Mouse (Mus musculus) embryonic facial prominence, embryonic 11.5 days (tissue): ENCODE results near the gene 1500011B03Rik. TPM values are rescaled to one million over a fixed set of nuclear protein-coding genes. Genes with fewer than 3 reads are reported as not detected.

Experiments used
- ATAC-seq: fragments of 200-750 bp; cut with Nextera tagmentation; replicated peaks from 2 replicates; pipeline ENCODE4 v1.8.0; 2017; ENCODE audit warnings: low read depth; ENCODE audit not compliant: insufficient number of reproducible peaks, low FRiP score, low TSS enrichment
- DNase-seq: peaks from one replicate; pipeline ENCODE4 v3.0.0-alpha.2; 2015; ENCODE audit warnings: low spot score
- H3K27ac ChIP-seq: fragments of 300-500 bp; sonication (generic); replicated peaks from 2 replicates; pipeline ENCODE4 v1.5.1; 2014; ENCODE audit warnings: mild to moderate bottlenecking, low read depth, low read length, control low read depth
- H3K27me3 ChIP-seq: fragments of 300-500 bp; sonication (generic); 2 replicates; pipeline ENCODE4 v1.6.1; 2014; ENCODE audit warnings: mild to moderate bottlenecking, low read length, moderate library complexity, mixed read lengths; ENCODE audit not compliant: control insufficient read depth, insufficient read depth
- H3K36me3 ChIP-seq: fragments of 300-500 bp; sonication (generic); replicated peaks from 2 replicates; pipeline ENCODE4 v1.6.1; 2014; ENCODE audit warnings: low read depth, mild to moderate bottlenecking, low read length, moderate library complexity, mixed read lengths; ENCODE audit not compliant: control insufficient read depth, insufficient read depth
- H3K4me1 ChIP-seq: fragments of 300-500 bp; sonication (generic); 2 replicates; pipeline ENCODE4 v1.6.1; 2014; ENCODE audit warnings: low read length, mixed read lengths; ENCODE audit not compliant: control insufficient read depth, insufficient read depth
- H3K4me2 ChIP-seq: fragments of 300-500 bp; sonication (generic); 2 replicates; pipeline ENCODE4 v1.6.1; 2014; ENCODE audit warnings: low read depth, mild to moderate bottlenecking, control low read depth, low read length, moderate library complexity
- H3K4me3 ChIP-seq: fragments of 300-500 bp; sonication (generic); 2 replicates; pipeline ENCODE4 v1.5.1; 2014; ENCODE audit warnings: low read depth, low read length, control low read depth
- H3K9ac ChIP-seq: fragments of 300-500 bp; sonication (generic); replicated peaks from 2 replicates; pipeline ENCODE4 v1.6.1; 2014; ENCODE audit warnings: mild to moderate bottlenecking, control low read depth, low read length
- H3K9me3 ChIP-seq: fragments of 300-500 bp; sonication (generic); replicated peaks from 2 replicates; pipeline ENCODE4 v1.6.1; 2016; ENCODE audit warnings: mild to moderate bottlenecking, low read length, inconsistent platforms, mixed read lengths; ENCODE audit not compliant: control insufficient read depth
- WGBS: fragments of 180-500 bp; shearing (Covaris S2); extraction: QIAGEN DNeasy Blood & Tissue Kit; methylation state at CpG from one replicate; pipeline ENCODE4 v1.1.7; 2014; 5-methylcytosine and 5-hydroxymethylcytosine counted together
- polyA plus RNA-seq: library from polyadenylated mRNA; unstranded; fragments of >200 nt; fragmentation: Nextera tagmentation; extraction: Ambion mirVana; gene quantifications from 2 replicates; pipeline ENCODE4 v1.2.1, GENCODE M21; 2014

The 1500011B03Rik gene
- polyA plus RNA-seq, 1 experiment from 2014 or later: 115 TPM

DNA sequence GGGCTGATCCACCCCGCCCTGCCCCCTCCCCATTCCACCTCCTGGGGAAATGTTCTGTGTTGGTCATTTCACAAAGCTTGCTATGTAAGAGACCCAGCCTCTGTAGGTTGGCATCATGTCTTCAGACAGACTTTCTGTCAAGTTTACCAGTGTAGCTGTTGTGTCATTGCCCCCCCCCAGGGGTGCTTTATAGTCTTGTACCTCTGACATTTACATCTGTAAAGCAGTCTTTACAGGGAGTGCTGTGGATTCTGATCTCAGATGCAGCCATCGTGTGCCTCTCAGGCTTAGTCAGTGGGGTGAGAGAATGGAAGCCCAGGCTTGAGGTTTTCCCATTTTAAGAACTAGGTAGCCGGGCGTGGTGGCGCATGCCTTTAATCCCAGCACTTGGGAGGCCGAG lies 21.4 kb downstream of the 1500011B03Rik start:
- Histone ChIP-seq H3K4me1 (no peaks in the 10 kb centered on the region), H3K9ac (no peak overlapping the region), H3K4me3 (no peak overlapping the region), H3K27me3 (no peaks in the 10 kb centered on the region), H3K27ac (no peak overlapping the region), H3K36me3 (peaks cover 2% of the 10 kb centered on the region; the same call in 1 of the 2 replicates), H3K9me3 (no peaks in the 10 kb centered on the region), H3K4me2 (no peak overlapping the region)
- no peak for DNase-seq
- ATAC-seq: no peak
- 82% methylated on average over 6 of the region's 6 CpGs for WGBS

DNA sequence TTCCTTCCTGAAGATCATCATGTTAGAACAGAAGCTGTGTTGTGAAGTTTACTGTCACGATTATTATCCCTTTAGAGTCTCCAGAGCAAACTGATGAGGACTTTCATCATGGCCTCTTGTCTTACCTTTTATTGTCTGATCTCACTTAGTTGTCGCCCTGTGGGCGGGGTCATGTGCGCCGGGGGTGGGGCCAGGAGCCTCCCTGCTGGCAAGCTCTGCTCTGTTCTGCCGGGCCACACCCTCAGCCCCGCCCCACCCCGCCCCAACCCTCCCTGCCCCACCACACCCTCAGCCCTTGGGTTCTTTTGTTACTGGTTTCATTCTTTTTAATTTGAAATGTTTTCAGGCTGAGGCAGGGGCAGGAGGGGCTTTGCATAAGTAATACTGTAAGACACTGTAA lies 22.2 kb downstream of the 1500011B03Rik start:
- no peak for ATAC-seq
- Histone ChIP-seq H3K4me1 (no peaks in the 10 kb centered on the region), H3K36me3 (peaks cover 2% of the 10 kb centered on the region; the same call in 1 of the 2 replicates), H3K27me3 (no peaks in the 10 kb centered on the region), H3K27ac (no peak overlapping the region), H3K4me2 (no peak overlapping the region), H3K9me3 (no peaks in the 10 kb centered on the region), H3K4me3 (no peak overlapping the region), H3K9ac (no peak overlapping the region)
- 21% methylated on average over 8 of the region's 8 CpGs for WGBS
- DNase-seq: peak; percentile 24

DNA sequence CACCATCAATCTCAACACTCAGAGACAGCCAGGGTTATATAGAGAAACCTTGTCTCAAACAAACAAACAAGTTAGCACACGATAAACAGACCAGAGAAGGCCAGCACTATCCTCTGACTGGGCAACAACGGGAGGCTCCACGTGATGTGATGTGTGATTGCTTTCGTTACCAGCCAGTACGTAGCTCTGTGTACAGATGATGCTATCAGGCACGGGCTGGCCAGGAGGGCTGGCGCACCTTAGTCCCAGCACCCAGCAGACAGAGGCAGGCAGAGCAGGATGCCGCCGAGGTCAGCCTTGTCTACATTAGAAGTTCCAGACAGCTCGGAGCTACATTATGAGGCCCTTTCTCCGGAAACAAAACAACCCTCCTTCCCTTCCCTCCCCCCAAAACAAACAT lies 23.4 kb downstream of the 1500011B03Rik start:
- WGBS: 83% methylated on average over 11 of the region's 11 CpGs
- Histone ChIP-seq H3K36me3 (peaks cover 2% of the 10 kb centered on the region; the same call in 1 of the 2 replicates), H3K9ac (no peak overlapping the region), H3K4me1 (no peaks in the 10 kb centered on the region), H3K9me3 (no peaks in the 10 kb centered on the region), H3K27me3 (no peaks in the 10 kb centered on the region), H3K4me2 (no peak overlapping the region), H3K27ac (no peak overlapping the region), H3K4me3 (no peak overlapping the region)
- no peak for ATAC-seq
- DNase-seq: no peak

DNA sequence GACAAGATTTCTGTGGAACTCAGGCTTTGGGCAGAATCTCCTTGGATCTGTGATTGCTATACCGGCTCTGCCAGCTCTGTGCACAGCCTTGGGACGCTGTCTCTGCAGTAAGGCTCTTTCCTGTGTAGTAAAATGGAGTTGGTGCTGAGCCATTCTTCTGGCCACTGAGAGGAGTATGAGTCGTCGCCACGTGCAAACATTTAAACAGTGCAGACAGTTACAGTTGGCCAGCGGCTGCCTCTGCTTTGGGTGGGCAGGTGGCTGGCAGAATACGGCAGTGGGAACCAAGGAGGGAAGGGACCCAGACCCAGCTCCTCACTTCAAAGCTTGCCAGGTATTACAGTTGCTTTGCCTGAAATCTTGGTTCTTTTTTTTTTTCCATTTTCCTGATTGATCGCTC lies 26.0 kb downstream of the 1500011B03Rik start:
- Histone ChIP-seq H3K4me2 (no peak overlapping the region), H3K9ac (no peak overlapping the region), H3K36me3 (no peaks in the 10 kb centered on the region; the same call in 1 of the 2 replicates), H3K4me1 (no peaks in the 10 kb centered on the region), H3K9me3 (no peaks in the 10 kb centered on the region), H3K27me3 (no peaks in the 10 kb centered on the region), H3K4me3 (no peak overlapping the region), H3K27ac (no peak overlapping the region)
- 88% methylated on average over 8 of the region's 8 CpGs for WGBS
- ATAC-seq (no peak), DNase-seq (no peak)

DNA sequence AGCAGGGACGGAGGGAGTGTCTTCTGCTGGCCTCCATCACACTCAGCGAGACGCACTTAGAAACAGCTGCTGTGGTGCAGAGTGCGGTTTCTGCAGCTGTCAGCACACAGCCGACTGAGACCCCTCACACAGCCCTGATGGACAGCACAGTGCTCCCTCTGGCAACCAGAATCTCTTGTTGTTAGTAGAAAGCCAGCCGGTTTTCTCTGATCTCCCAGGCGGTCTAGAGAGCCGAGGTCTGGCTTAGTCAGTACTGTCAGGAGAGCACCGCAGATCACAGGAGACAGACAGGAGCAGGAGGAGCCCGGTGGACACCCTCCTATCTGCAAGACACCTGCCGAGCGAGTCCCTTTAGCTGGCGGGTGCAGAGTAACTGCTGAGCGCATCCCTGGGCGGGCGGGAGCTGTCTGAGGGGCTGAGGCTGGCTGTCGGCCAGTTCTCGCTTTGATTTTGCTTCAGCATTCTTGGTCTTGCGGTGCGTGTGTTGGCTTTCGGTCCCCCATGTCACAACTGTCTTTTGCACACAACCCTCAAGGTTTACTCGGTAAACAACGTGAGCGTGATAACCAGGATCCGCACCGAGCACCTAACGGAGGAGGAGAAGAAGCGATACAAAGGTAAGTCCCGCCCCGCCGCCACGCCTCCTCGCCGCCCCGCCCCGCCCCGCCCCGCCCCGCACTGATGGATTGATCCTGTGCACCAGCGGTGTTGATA lies 26.8 kb downstream of the 1500011B03Rik start:
- 5% methylated on average over 40 of the region's 40 CpGs for WGBS
- no peak overlapping the region for H3K27ac ChIP-seq
- peak; percentile 52 for DNase-seq
- peak; percentile 60 for ATAC-seq
- peak overlapping the region; percentile 68 for H3K4me2 ChIP-seq
- H3K4me1 ChIP-seq: no peaks in the 10 kb centered on the region
- no peaks in the 10 kb centered on the region for H3K9me3 ChIP-seq
- peak overlapping the region; percentile 27 for H3K4me3 ChIP-seq
- H3K36me3 ChIP-seq: no peaks in the 10 kb centered on the region; the same call in 1 of the 2 replicates
- peak overlapping the region; percentile 5; the same call in 1 of the 2 replicates for H3K9ac ChIP-seq
- H3K27me3 ChIP-seq: no peaks in the 10 kb centered on the region

DNA sequence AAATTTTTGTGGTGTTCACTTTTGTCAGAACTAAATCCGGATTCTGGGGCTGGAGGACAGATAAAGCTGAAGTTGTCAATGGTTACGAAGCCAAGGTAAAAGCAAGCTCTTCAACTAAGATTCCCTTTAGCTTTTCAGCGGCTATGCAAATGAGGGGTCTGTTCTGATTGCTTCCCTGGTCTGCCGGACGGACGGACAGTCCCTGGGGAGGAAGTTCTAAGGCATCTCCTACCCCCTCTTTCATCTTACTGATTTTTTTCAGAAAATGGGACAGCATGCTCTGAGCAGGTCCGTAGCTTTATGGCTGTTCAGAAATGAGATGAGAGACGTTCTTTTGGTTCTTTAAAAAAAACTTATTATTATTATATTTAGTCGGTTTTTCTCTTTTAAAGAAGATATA lies 27.6 kb downstream of the 1500011B03Rik start:
- Histone ChIP-seq H3K36me3 (no peaks in the 10 kb centered on the region; the same call in 1 of the 2 replicates), H3K4me1 (no peaks in the 10 kb centered on the region), H3K27me3 (no peaks in the 10 kb centered on the region), H3K4me2 (no peak overlapping the region), H3K9me3 (no peaks in the 10 kb centered on the region), H3K27ac (no peak overlapping the region), H3K4me3 (no peak overlapping the region), H3K9ac (no peak overlapping the region)
- 69% methylated on average over 9 of the region's 9 CpGs for WGBS
- ATAC-seq (no peak), DNase-seq (no peak)

DNA sequence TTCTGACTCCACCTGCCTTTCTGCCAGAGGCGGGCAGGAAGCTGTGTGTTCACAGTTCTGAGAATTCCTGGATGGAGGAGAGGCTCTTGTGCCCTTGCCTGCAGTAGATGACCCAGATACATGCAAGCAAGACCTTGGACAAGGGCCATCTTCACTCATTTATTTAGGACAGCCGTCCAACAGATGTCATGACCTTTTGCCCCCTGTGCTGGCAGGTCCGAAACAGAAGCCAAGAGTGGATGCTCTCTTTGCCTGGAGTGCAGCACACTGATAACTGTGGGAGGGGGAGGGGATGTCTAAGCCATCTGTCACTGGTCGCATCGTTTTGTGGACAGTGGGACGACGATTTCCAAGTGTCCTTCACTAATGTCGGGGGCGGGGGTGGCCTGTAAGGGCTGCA lies 28.0 kb downstream of the 1500011B03Rik start:
- no peak for DNase-seq
- no peaks in the 10 kb centered on the region for H3K4me1 ChIP-seq
- no peak for ATAC-seq
- H3K27ac ChIP-seq: no peak overlapping the region
- no peaks in the 10 kb centered on the region for H3K9me3 ChIP-seq
- no peak overlapping the region for H3K9ac ChIP-seq
- H3K4me3 ChIP-seq: no peak overlapping the region
- WGBS: 42% methylated on average over 9 of the region's 9 CpGs
- no peaks in the 10 kb centered on the region for H3K27me3 ChIP-seq
- no peak overlapping the region for H3K4me2 ChIP-seq
- H3K36me3 ChIP-seq: no peaks in the 10 kb centered on the region; the same call in 1 of the 2 replicates

DNA sequence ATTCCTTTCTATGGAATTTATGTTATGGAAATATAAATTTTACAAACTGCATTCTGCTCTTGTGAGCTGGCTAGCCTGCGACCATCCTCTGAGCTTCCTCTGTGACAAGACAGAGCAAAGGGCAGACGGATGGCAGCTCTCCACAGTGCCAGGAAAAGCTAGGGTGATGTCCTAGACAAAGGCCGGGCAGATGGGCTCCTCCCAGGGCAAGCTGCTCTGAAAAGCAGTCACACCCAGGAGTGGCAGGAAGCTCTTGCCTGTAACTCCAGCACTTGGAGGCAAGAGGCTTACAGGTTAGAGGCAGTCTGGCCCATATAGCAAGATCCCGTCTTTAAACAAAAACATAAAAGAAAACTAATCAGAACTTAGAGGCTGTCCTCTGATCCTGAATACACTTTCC lies 28.7 kb downstream of the 1500011B03Rik start:
- ATAC-seq: no peak

More for the DNA sequence above, 28.7 kb downstream of the 1500011B03Rik start:
- Histone ChIP-seq H3K27me3 (no peaks in the 10 kb centered on the region), H3K4me3 (no peak overlapping the region), H3K4me1 (no peaks in the 10 kb centered on the region), H3K9ac (no peak overlapping the region), H3K4me2 (no peak overlapping the region), H3K36me3 (no peaks in the 10 kb centered on the region; the same call in 1 of the 2 replicates), H3K27ac (no peak overlapping the region), H3K9me3 (no peaks in the 10 kb centered on the region)
- 78% methylated on average over 4 of the region's 4 CpGs for WGBS
- no peak for DNase-seq
